Mouse (Mus musculus) forebrain, embryonic 11.5 days (tissue): Measurements from ENCODE around the gene Lrrtm4. TPM values are rescaled to one million over a fixed set of nuclear protein-coding genes. Genes with fewer than 3 reads are reported as not detected.

Experiments used
- ATAC-seq: fragments of 200-750 bp; cut with Nextera tagmentation; replicated peaks from 2 replicates; pipeline ENCODE4 v1.8.0; 2017; ENCODE audit warnings: moderate TSS enrichment; ENCODE audit not compliant: low FRiP score
- DNase-seq: peaks from one replicate; pipeline ENCODE4 v3.0.0-alpha.2; 2017; ENCODE audit warnings: low spot score
- H3K27ac ChIP-seq: fragments of 300-500 bp; sonication (generic); 2 replicates; pipeline ENCODE4 v1.5.1; 2014; ENCODE audit warnings: low read depth, low read length
- H3K27me3 ChIP-seq: fragments of 300-500 bp; sonication (generic); 2 replicates; pipeline ENCODE4 v1.6.1; 2014; ENCODE audit warnings: mild to moderate bottlenecking, low read length, mixed read lengths; ENCODE audit not compliant: control insufficient read depth, insufficient read depth
- H3K36me3 ChIP-seq: fragments of 300-500 bp; sonication (generic); 2 replicates; pipeline ENCODE4 v1.6.1; 2014; ENCODE audit warnings: mild to moderate bottlenecking, low read length, moderate library complexity, mixed read lengths; ENCODE audit not compliant: control insufficient read depth, insufficient read depth
- H3K4me1 ChIP-seq: fragments of 300-500 bp; sonication (generic); replicated peaks from 2 replicates; pipeline ENCODE4 v1.6.1; 2014; ENCODE audit warnings: low read length, mixed read lengths; ENCODE audit not compliant: control insufficient read depth, insufficient read depth
- H3K4me2 ChIP-seq: fragments of 300-500 bp; sonication (generic); 2 replicates; pipeline ENCODE4 v1.6.1; 2014; ENCODE audit warnings: low read depth, mild to moderate bottlenecking, low read length, moderate library complexity, mixed read lengths; ENCODE audit not compliant: severe bottlenecking
- H3K4me3 ChIP-seq: fragments of 300-500 bp; sonication (generic); 2 replicates; pipeline ENCODE4 v1.5.1; 2014; ENCODE audit warnings: low read depth, low read length
- H3K9ac ChIP-seq: fragments of 300-500 bp; sonication (generic); 2 replicates; pipeline ENCODE4 v1.6.1; 2014; ENCODE audit warnings: low read length
- H3K9me3 ChIP-seq: fragments of 300-500 bp; sonication (generic); 2 replicates; pipeline ENCODE4 v1.6.1; 2016; ENCODE audit warnings: low read length, mixed read lengths; ENCODE audit not compliant: control insufficient read depth
- WGBS: fragments of 180-500 bp; shearing (Covaris S2); extraction: QIAGEN DNeasy Blood & Tissue Kit; methylation state at CpG from one replicate; pipeline ENCODE4 v1.1.7; 2014; 5-methylcytosine and 5-hydroxymethylcytosine counted together
- polyA plus RNA-seq: library from polyadenylated mRNA; unstranded; fragments of >200 nt; fragmentation: Nextera tagmentation; extraction: Ambion mirVana; gene quantifications from 2 replicates; pipeline ENCODE4 v1.2.1, GENCODE M21; 2014

Gene Lrrtm4
- polyA plus RNA-seq, 1 experiment from 2014 or later = 2.7 TPM

- Histone ChIP-seq H3K9me3 (no peaks in the 10 kb centered on the region), H3K36me3 (no peaks in the 10 kb centered on the region), H3K27ac (no peak overlapping the region), H3K4me3 (no peak overlapping the region), H3K4me2 (no peak overlapping the region), H3K9ac (no peak overlapping the region), H3K27me3 (no peaks in the 10 kb centered on the region), H3K4me1 (no peaks in the 10 kb centered on the region)
- WGBS = 87% methylated on average over 1 of the region's 1 CpGs
- no peak for ATAC-seq
- DNase-seq = no peak
These were observed 338.4 kb downstream of the Lrrtm4 start for GRCm38 (mm10) chr6:80357092-80357491.

GRCm38 (mm10) chr6:80363593-80363992, 344.9 kb downstream of the Lrrtm4 start:
- H3K4me2 ChIP-seq = no peak overlapping the region
- no peaks in the 10 kb centered on the region for H3K27me3 ChIP-seq
- H3K36me3 ChIP-seq = no peaks in the 10 kb centered on the region
- H3K9me3 ChIP-seq = no peaks in the 10 kb centered on the region
- no peaks in the 10 kb centered on the region for H3K4me1 ChIP-seq
- H3K4me3 ChIP-seq = no peak overlapping the region
- ATAC-seq (no peak), DNase-seq (no peak)
- no peak overlapping the region for H3K27ac ChIP-seq
- no peak overlapping the region for H3K9ac ChIP-seq

GRCm38 (mm10) chr6:80366532-80366931, 347.9 kb downstream of the Lrrtm4 start:
- Histone ChIP-seq H3K9ac (no peak overlapping the region), H3K27me3 (no peaks in the 10 kb centered on the region)
- no peak for DNase-seq

GRCm38 (mm10) chr6:80389571-80389970, 370.9 kb downstream of the Lrrtm4 start:
- 0 out of 2 replicates have a peak, but pooled peaks have one; percentile 18 for ATAC-seq
- H3K36me3 ChIP-seq = no peaks in the 10 kb centered on the region
- no peak overlapping the region for H3K4me2 ChIP-seq
- H3K27ac ChIP-seq = no peak overlapping the region
- no peak for DNase-seq
- no peaks in the 10 kb centered on the region for H3K27me3 ChIP-seq
- H3K4me1 ChIP-seq = no peaks in the 10 kb centered on the region
- 54% methylated on average over 4 of the region's 4 CpGs for WGBS
- no peak overlapping the region for H3K4me3 ChIP-seq
- H3K9me3 ChIP-seq = no peaks in the 10 kb centered on the region
- no peak overlapping the region for H3K9ac ChIP-seq

More at GRCm38 (mm10) chr6:80366532-80366931, 347.9 kb downstream of the Lrrtm4 start:
- WGBS = 90% methylated on average over 4 of the region's 4 CpGs
- Histone ChIP-seq H3K9me3 (no peaks in the 10 kb centered on the region), H3K27ac (no peak overlapping the region), H3K4me3 (no peak overlapping the region), H3K4me2 (no peak overlapping the region), H3K36me3 (no peaks in the 10 kb centered on the region), H3K4me1 (no peaks in the 10 kb centered on the region)
- ATAC-seq = no peak

GRCm38 (mm10) chr6:80406757-80407156, 388.1 kb downstream of the Lrrtm4 start:
- DNase-seq (no peak), ATAC-seq (no peak)
- Histone ChIP-seq H3K27me3 (no peaks in the 10 kb centered on the region), H3K36me3 (no peaks in the 10 kb centered on the region), H3K4me1 (no peaks in the 10 kb centered on the region), H3K27ac (no peak overlapping the region), H3K9ac (no peak overlapping the region), H3K4me3 (no peak overlapping the region), H3K9me3 (no peaks in the 10 kb centered on the region), H3K4me2 (no peak overlapping the region)
- 89% methylated on average over 1 of the region's 1 CpGs for WGBS

GRCm38 (mm10) chr6:80440135-80440534, 421.5 kb downstream of the Lrrtm4 start:
- no peak for ATAC-seq
- Histone ChIP-seq H3K9me3 (no peaks in the 10 kb centered on the region), H3K4me2 (no peak overlapping the region), H3K36me3 (no peaks in the 10 kb centered on the region), H3K4me3 (no peak overlapping the region), H3K27ac (no peak overlapping the region), H3K27me3 (no peaks in the 10 kb centered on the region), H3K9ac (no peak overlapping the region), H3K4me1 (no peaks in the 10 kb centered on the region)
- DNase-seq = no peak

GRCm38 (mm10) chr6:80470546-80470945, 451.9 kb downstream of the Lrrtm4 start:
- DNase-seq (no peak), ATAC-seq (no peak)
- H3K4me3 ChIP-seq = no peak overlapping the region
- 79% methylated on average over 4 of the region's 4 CpGs for WGBS
- H3K4me2 ChIP-seq = no peak overlapping the region
- H3K9ac ChIP-seq = no peak overlapping the region
- no peaks in the 10 kb centered on the region for H3K4me1 ChIP-seq
- H3K27me3 ChIP-seq = no peaks in the 10 kb centered on the region
- H3K27ac ChIP-seq = no peak overlapping the region
- H3K36me3 ChIP-seq = no peaks in the 10 kb centered on the region
- no peaks in the 10 kb centered on the region for H3K9me3 ChIP-seq

GRCm38 (mm10) chr6:80476153-80476552, 457.5 kb downstream of the Lrrtm4 start:
- Histone ChIP-seq H3K4me1 (no peaks in the 10 kb centered on the region), H3K9ac (no peak overlapping the region), H3K4me3 (no peak overlapping the region), H3K9me3 (no peaks in the 10 kb centered on the region), H3K27ac (no peak overlapping the region), H3K36me3 (no peaks in the 10 kb centered on the region), H3K27me3 (no peaks in the 10 kb centered on the region), H3K4me2 (no peak overlapping the region)
- ATAC-seq = no peak
- WGBS = 87% methylated on average over 3 of the region's 3 CpGs
- no peak for DNase-seq

GRCm38 (mm10) chr6:80545017-80545416, 526.3 kb downstream of the Lrrtm4 start:
- Histone ChIP-seq H3K27ac (no peak overlapping the region), H3K9me3 (no peaks in the 10 kb centered on the region), H3K4me1 (no peaks in the 10 kb centered on the region), H3K36me3 (no peaks in the 10 kb centered on the region), H3K4me2 (no peak overlapping the region), H3K9ac (no peak overlapping the region), H3K4me3 (no peak overlapping the region), H3K27me3 (no peaks in the 10 kb centered on the region)
- WGBS = 9% methylated on average over 1 of the region's 1 CpGs
- DNase-seq (no peak), ATAC-seq (no peak)
